Mouse (Mus musculus) thymus, adult 2 months (tissue): ENCODE measurements around the gene C1ql1. TPM values are rescaled to one million over a fixed set of nuclear protein-coding genes. Genes with fewer than 3 reads are reported as not detected.
"Not testable (repeated sequence)": the region's sequence is repeated elsewhere in the genome, so short reads cannot be mapped to it uniquely, and the experiment has no call there.

Source experiments
- DNase-seq: peaks from one replicate; pipeline ENCODE4 v3.0.0; 2021
- H3K27ac ChIP-seq: fragments of 200-500 bp; 2 replicates; pipeline ENCODE4 v1.5.1; 2012; ENCODE audit warnings: low read length, control low read depth; ENCODE audit not compliant: control insufficient read depth, insufficient read depth
- H3K27me3 ChIP-seq: fragments of 200-500 bp; 2 replicates; pipeline ENCODE4 v1.6.1; 2012; ENCODE audit warnings: mild to moderate bottlenecking, low read length, moderate library complexity, mixed read lengths; ENCODE audit not compliant: control insufficient read depth, insufficient read depth
- H3K36me3 ChIP-seq: fragments of 200-500 bp; 2 replicates; pipeline ENCODE4 v1.6.1; 2012; ENCODE audit warnings: mild to moderate bottlenecking, low read length, moderate library complexity; ENCODE audit not compliant: control insufficient read depth, insufficient read depth
- H3K4me1 ChIP-seq: fragments of 200-500 bp; replicated peaks from 2 replicates; pipeline ENCODE4 v1.6.1; 2012; ENCODE audit warnings: low read length; ENCODE audit not compliant: control insufficient read depth, insufficient read depth
- H3K4me3 ChIP-seq: fragments of 200-500 bp; 2 replicates; pipeline ENCODE4 v1.5.1; 2012; ENCODE audit warnings: mild to moderate bottlenecking, low read length, control low read depth, moderate library complexity; ENCODE audit not compliant: control insufficient read depth, insufficient read depth
- CTCF ChIP-seq: fragments of 200-500 bp; IDR thresholded peaks from 2 replicates; pipeline ENCODE4 v1.5.1; 2012; ENCODE audit warnings: mild to moderate bottlenecking, control low read depth, low read length, moderate library complexity, borderline replicate concordance; ENCODE audit not compliant: control insufficient read depth, poor library complexity, insufficient read depth; ENCODE audit errors: extremely low read depth
- POLR2A ChIP-seq: fragments of 200-500 bp; IDR thresholded peaks from 2 replicates; pipeline ENCODE4 v1.6.1; 2012; ENCODE audit warnings: mild to moderate bottlenecking, low read length, control low read depth, moderate library complexity; ENCODE audit not compliant: control insufficient read depth, poor library complexity, insufficient read depth; ENCODE audit errors: extremely low read depth
- WGBS: fragments of 180-500 bp; shearing (Covaris S2); methylation state at CpG from one replicate; pipeline ENCODE4 v1.1.7; 2018; 5-methylcytosine and 5-hydroxymethylcytosine counted together
- polyA plus RNA-seq: library from polyadenylated mRNA; depleted of rRNA; stranded (reverse); fragments of >200 nt; gene quantifications from 2 replicates; pipeline ENCODE4 v1.2.3, GENCODE M21; 2012

Gene C1ql1
- polyA plus RNA-seq, 1 experiment = 0.20 TPM

DNA sequence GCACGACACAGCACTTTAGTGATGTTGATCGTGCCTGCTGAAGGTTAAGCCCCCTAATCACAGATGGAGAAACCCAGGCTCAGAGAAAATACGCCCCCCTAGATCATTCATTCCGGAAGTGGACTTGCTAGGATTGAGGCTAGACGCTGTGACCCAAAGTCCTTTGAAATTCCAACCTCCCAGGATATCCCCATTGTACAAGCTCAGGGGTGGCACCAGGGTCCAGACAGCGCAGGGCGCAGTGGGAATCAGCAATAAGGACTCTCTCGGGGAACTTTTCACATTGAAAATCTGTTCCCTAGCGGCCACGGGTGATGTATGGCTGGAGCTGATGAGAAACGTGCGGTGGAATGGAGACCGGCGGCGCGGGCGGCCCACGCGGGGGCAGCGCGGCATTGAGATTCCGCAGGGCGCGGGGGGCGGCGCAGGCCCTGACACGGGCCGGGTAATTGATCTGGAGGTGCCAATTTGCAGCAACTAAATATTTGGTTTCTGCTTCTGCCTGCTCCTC, 43.2 kb upstream of the C1ql1 start:
- Histone ChIP-seq H3K36me3 (no peaks in the 10 kb centered on the region), H3K27me3 (peaks cover 3% of the 10 kb centered on the region; the same call in 1 of the 2 replicates), H3K27ac (no peak overlapping the region), H3K4me3 (no peak overlapping the region), H3K4me1 (peaks cover 6% of the 10 kb centered on the region)
- WGBS = 16% methylated on average over 28 of the region's 28 CpGs
- no peak for DNase-seq
- TF ChIP-seq CTCF = no peak
- TF ChIP-seq POLR2A = no peak

DNA sequence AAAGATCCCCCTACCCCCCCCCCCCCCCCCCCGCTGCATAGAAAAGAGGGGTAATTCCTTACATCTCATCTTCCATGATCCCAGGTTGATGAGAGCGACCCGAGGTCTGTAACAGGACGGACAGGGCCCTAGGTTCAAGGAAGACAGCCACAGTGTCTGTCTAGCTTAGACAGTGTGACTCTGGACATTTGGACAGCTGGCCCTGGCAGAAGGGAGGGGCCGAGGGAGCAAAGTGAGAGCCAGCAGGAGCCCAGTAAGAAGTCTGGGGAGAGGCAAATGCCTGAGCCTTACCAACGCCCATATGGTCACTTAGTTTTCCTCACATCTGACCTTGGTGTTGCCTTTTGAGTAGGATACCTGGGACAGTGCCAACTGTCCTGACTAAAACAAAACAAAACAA, 38.7 kb upstream of the C1ql1 start:
- H3K36me3 ChIP-seq = no peaks in the 10 kb centered on the region
- WGBS = 81% methylated on average over 6 of the region's 6 CpGs
- peaks cover 11% of the 10 kb centered on the region for H3K4me1 ChIP-seq
- H3K4me3 ChIP-seq = no peak overlapping the region
- no peak for DNase-seq
- TF ChIP-seq CTCF (no peak), POLR2A (no peak)
- peaks cover 3% of the 10 kb centered on the region; the same call in 1 of the 2 replicates for H3K27me3 ChIP-seq
- no peak overlapping the region for H3K27ac ChIP-seq

DNA sequence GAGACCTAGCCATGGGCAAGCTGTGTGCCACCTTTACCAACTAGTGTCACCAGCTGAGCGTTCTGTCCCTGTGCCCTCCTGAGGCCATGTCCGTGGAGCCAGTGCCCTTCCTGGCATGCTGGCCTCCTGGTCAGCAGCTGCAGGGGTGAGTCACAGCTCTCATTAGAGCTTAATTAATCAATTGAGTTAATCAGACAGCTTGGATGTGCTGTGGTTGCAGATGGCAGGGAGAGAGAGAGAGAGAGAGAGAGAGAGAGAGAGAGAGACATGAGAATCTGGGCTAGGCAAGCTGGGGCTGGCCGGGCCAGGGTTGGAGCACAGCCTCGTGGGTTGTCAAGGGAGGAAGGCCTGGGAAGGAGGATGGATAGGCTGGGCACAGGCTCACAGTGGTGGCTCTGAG, 38.1 kb upstream of the C1ql1 start:
- 79% methylated on average over 4 of the region's 4 CpGs for WGBS
- no peak for DNase-seq
- Histone ChIP-seq H3K27ac (no peak overlapping the region), H3K4me3 (no peak overlapping the region), H3K36me3 (no peaks in the 10 kb centered on the region), H3K4me1 (peaks cover 6% of the 10 kb centered on the region), H3K27me3 (no peaks in the 10 kb centered on the region)
- TF ChIP-seq POLR2A = no peak
- no peak for TF ChIP-seq CTCF

DNA sequence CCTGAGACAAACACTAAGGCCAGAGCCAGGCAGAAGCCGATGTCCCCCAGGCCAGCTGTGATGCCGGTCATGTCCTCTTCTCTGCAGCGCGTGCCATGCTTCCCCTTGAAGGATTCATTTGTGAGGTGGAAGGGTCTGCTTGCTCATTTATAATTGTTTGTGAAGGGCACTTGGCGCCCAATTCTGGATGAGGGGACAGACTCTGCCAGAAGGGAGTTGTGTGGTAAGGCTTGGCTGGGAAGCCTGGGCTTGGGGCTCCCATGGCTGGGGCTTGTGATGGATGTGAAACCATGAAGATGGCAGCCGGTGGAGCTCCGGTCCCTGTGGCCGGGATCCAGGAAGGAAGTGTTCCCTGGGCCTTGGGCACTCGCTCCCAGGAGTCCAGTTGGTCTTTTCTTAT, 37.6 kb upstream of the C1ql1 start:
- no peak overlapping the region for H3K4me3 ChIP-seq
- H3K27ac ChIP-seq = no peak overlapping the region
- WGBS = 96% methylated on average over 9 of the region's 9 CpGs
- DNase-seq = no peak
- TF ChIP-seq POLR2A (no peak), CTCF (no peak)
- peaks cover 6% of the 10 kb centered on the region for H3K4me1 ChIP-seq
- no peaks in the 10 kb centered on the region for H3K27me3 ChIP-seq
- H3K36me3 ChIP-seq = no peaks in the 10 kb centered on the region

DNA sequence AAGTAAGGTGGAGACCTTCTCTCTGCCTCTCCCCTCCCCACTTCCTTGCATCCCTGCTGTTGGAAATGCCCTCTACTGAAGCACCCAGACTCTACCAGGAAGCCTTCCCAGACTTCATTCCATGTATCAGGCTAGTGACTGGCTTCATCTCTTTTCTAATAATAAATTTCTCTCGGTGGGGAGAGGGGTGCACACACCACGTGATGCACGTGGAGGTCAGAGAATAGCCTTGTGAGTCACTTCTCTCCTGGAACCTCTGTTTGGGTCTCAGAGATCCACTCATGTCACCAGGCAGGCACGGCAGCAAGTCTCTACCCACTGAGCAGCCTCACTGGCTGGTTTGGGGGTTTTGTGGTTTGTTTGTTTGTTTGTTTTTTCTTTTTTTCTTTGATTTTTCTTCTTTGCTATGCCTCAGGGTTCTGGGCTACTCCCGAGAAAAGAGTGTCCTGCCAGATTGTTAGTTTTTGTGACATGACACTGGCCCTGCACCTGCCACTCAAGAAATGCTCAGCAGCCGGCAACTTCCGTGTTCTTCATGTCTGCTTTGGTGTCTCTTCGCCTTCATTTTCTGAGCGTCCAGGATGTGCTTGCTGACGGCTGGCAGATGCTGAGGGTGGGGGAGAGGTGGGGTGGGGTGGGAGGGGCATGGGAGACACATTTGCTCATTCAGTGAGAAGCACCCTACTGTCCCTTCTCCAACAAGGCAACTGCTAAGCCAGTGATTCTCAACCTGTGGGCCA, 34.8 kb upstream of the C1ql1 start:
- H3K4me3 ChIP-seq = no peak overlapping the region
- DNase-seq = no peak
- WGBS = 36% methylated on average over 10 of the region's 10 CpGs
- no peaks in the 10 kb centered on the region for H3K27me3 ChIP-seq
- peaks cover 6% of the 10 kb centered on the region for H3K4me1 ChIP-seq
- H3K27ac ChIP-seq = no peak overlapping the region
- no peaks in the 10 kb centered on the region for H3K36me3 ChIP-seq
- no peak for TF ChIP-seq CTCF
- no peak for TF ChIP-seq POLR2A

DNA sequence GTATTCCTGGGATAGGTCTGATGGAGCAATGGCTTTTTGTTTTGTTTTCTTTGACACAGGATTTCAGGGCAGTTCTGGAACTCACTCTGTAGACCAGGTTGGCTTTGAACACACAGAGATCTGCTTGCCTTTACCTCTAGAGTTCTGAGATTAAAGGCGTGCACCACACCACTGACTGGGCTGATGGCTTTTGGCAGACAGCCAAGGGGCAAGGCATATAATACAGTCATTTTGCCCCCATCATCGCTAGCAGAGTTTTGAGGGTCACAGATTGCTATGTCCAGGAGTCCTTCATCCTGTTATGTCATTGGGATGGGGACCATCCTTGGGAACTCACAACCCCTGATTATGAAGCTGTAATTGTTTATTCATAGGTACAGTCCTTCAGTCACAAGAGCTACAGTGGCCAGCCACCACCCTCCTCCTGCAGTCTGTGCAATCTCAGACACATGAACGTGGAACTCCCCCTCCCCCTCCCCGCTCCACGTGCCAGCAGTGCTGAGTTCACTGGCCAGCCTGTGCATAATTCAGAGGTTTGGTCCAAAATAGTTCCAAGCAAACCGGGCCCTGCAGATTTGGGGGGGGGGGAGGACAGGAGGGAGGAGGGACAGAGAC, 31.7 kb upstream of the C1ql1 start:
- DNase-seq = no peak
- H3K4me1 ChIP-seq = peaks cover 6% of the 10 kb centered on the region
- H3K27me3 ChIP-seq = no peaks in the 10 kb centered on the region
- H3K36me3 ChIP-seq = no peaks in the 10 kb centered on the region
- H3K4me3 ChIP-seq = no peak overlapping the region
- 53% methylated on average over 6 of the region's 6 CpGs for WGBS
- no peak for TF ChIP-seq POLR2A
- H3K27ac ChIP-seq = no peak overlapping the region

DNA sequence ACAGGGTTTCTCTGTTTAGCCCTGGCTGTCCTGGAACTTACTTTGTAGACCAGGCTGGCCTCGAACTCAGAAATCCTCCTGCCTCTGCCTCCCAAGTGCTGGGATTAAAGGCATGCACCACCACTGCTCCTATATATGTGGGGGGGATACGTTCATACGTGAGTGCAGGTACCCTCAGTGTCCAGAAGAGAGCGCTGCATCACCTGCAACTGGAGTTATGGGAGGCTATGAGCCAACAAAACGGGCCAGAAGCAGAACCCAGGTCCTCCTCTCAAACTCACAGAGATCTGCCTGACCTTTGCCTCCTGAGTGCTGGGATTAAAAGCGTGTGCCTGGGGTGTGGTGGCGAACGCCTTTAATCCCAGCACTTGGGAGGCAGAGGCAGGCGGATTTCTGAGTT, 29.5 kb upstream of the C1ql1 start:
- not testable (repeated sequence) for H3K27ac ChIP-seq, H3K27me3 ChIP-seq, H3K4me1 ChIP-seq, H3K36me3 ChIP-seq, H3K4me3 ChIP-seq, DNase-seq
- WGBS = 87% methylated on average over 9 of the region's 9 CpGs
